Mouse (Mus musculus): ENCODE data around the gene Gm14862.
"Not testable (repeated sequence)": the region's sequence is repeated elsewhere in the genome, so short reads cannot be mapped to it uniquely, and the experiment has no call there.

GRCm38 (mm10) chrX:9293140-9293829 is 36.6 kb upstream of the Gm14862 start:
- TF ChIP-seq CTCF (conservative IDR thresholded peaks at IDR 0.05; ENCODE audit: low read length); NANOG (IDR thresholded peaks at IDR 0.05; ENCODE audit: borderline replicate concordance, low read length); POU5F1 (IDR thresholded peaks at IDR 0.05; ENCODE audit: borderline replicate concordance, low read length): not testable (repeated sequence)

Data from E14TG2a.4 (cell line).